Mouse (Mus musculus) telencephalon, adult 2 months (tissue): ENCODE data around the gene Clta.

ENCODE experiments used
- DNase-seq: peaks from one replicate; pipeline ENCODE4 v3.0.0-alpha.2; 2011; ENCODE audit warnings: low read depth, low spot score

Clta gene

GRCm38 (mm10) chr4:44072146-44072872 is 68.1 kb downstream of the Clta start:
- peak; percentile 91 for DNase-seq

GRCm38 (mm10) chr4:44072873-44073441 is 68.7 kb downstream of the Clta start:
- DNase-seq, result no peak

- DNase-seq, result no peak
Measured at GRCm38 (mm10) chr4:44073799-44074198, 69.5 kb downstream of the Clta start.

- no peak for DNase-seq
Measured at GRCm38 (mm10) chr4:44074422-44074821, 70.2 kb downstream of the Clta start.

GRCm38 (mm10) chr4:44078358-44078933 is 74.2 kb downstream of the Clta start:
- DNase-seq, result no peak
